Mouse (Mus musculus) adrenal gland (tissue): ENCODE results near the gene Pgap3.
"Not testable (repeated sequence)": the region's sequence is repeated elsewhere in the genome, so short reads cannot be mapped to it uniquely, and the experiment has no call there.

Source experiments
- intact Hi-C: fragments of 180-260 bp; cut with DNase I; formaldehyde crosslinking; loops from one replicate; pipeline ENCODE4 v1.15.1; 2025

Pgap3 gene

GRCm38 (mm10) chr11:98383261-98384030, 16.8 kb downstream of the Pgap3 start, which contains the start of gene Tcap:
Gene Tcap, plus strand, starts transcription at chr11:98383811.
- intact Hi-C loops, result no loop called here

GRCm38 (mm10) chr11:98382405-98382804, 17.9 kb downstream of the Pgap3 start:
- intact Hi-C loops, result not testable (repeated sequence)

- intact Hi-C loops, result no loop called here
Measured at GRCm38 (mm10) chr11:98381651-98382050, 18.6 kb downstream of the Pgap3 start.

GRCm38 (mm10) chr11:98380106-98380505, 20.2 kb downstream of the Pgap3 start:
- intact Hi-C loops, result no loop called here

GRCm38 (mm10) chr11:98379379-98379778, 20.9 kb downstream of the Pgap3 start:
- intact Hi-C loops, result no loop called here

- intact Hi-C loops, result no loop called here
Measured at GRCm38 (mm10) chr11:98377787-98378186, 22.5 kb downstream of the Pgap3 start.

GRCm38 (mm10) chr11:98376756-98377155, 23.5 kb downstream of the Pgap3 start:
- intact Hi-C loops, result no loop called here

GRCm38 (mm10) chr11:98374266-98374665, 26.0 kb downstream of the Pgap3 start:
- intact Hi-C loops, result no loop called here

- intact Hi-C loops, result no loop called here
Measured at GRCm38 (mm10) chr11:98373244-98373643, 27.0 kb downstream of the Pgap3 start.

GRCm38 (mm10) chr11:98372406-98372805, 27.9 kb downstream of the Pgap3 start:
- intact Hi-C loops, result no loop called here

- intact Hi-C loops, result no loop called here
Measured at GRCm38 (mm10) chr11:98371556-98372240, 28.6 kb downstream of the Pgap3 start.

GRCm38 (mm10) chr11:98370588-98370987, 29.7 kb downstream of the Pgap3 start:
- intact Hi-C loops, result no loop called here

- intact Hi-C loops, result no loop called here
Measured at GRCm38 (mm10) chr11:98369337-98369736, 31.0 kb downstream of the Pgap3 start.

GRCm38 (mm10) chr11:98367863-98368186, 32.5 kb downstream of the Pgap3 start:
- intact Hi-C loops, result no loop called here

- intact Hi-C loops, result no loop called here
Measured at GRCm38 (mm10) chr11:98367171-98367862, 33.0 kb downstream of the Pgap3 start.

- intact Hi-C loops, result no loop called here
Measured at GRCm38 (mm10) chr11:98366290-98366689, 34.0 kb downstream of the Pgap3 start.

- intact Hi-C loops, result no loop called here
Measured at GRCm38 (mm10) chr11:98364410-98364809, 35.9 kb downstream of the Pgap3 start.

GRCm38 (mm10) chr11:98363817-98364216, 36.5 kb downstream of the Pgap3 start:
- intact Hi-C loops, result no loop called here

GRCm38 (mm10) chr11:98360866-98361521, 39.3 kb downstream of the Pgap3 start:
- intact Hi-C loops, result no loop called here

GRCm38 (mm10) chr11:98358161-98359083, 41.9 kb downstream of the Pgap3 start, which contains the start of gene Stard3:
Gene Stard3, plus strand, starts transcription at chr11:98358368.
- intact Hi-C loops, result no loop called here
